Mouse (Mus musculus): ENCODE measurements around the gene Ikzf4. TPM values are rescaled to one million over a fixed set of nuclear protein-coding genes. Genes with fewer than 3 reads are reported as not detected.

Ikzf4 gene
- polyA plus RNA-seq, 1 experiment from 2014 or later = 4.1 TPM

DNA sequence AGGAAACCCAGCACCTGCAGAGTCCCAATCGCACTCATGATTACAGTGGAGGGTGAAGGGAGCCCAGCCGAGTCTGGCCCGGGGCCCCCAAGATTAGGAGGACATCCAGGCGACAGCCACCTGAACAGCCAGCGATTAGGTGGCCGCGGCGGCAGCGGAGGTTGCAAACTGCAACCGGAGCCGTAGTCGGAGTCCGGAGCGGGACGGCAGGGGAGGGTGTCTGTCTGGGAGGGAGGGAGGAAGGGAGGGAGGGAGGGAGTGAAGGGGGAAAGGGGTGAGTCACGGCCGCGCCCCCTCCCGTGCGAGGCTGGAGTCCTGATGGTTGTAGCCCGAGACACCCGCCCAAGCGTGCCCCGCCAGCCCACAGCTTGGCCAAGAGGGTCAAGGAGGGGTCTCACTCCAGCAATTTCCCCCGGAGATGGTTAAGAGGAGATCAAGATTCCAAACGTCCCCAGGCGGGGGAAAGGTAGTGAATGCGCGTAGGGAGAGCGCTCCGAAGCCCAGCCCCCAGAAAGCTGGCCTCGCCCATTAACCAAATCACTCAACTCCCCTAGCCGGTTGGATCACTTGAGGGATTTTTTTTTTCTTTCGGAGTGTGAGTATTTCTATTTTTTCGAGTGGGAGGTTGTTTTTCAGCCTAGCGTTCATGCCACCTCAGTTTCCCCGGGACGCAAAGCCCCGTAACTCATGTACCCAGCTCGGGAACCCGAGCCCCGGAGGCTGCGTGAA lies 56.2 kb downstream of the Ikzf4 start, which contains the start of gene Erbb3:
Gene Erbb3, minus strand, starts transcription at position 189 of the 729 bp plus-strand sequence.
- peak within 1 kb of the TSS; percentile 64 for H3K4me3 ChIP-seq (ENCODE audit: low read depth, low read length)
- H3K9ac ChIP-seq (ENCODE audit: low read length) = peak within 1 kb of the TSS; percentile 50
- DNase-seq (ENCODE audit: low spot score) (peak; percentile 72), ATAC-seq (replicated peaks; ENCODE audit: low FRiP score) (peak; percentile 40)
- H3K9me3 ChIP-seq (ENCODE audit: control insufficient read depth, low read length) = no peaks in the 10 kb centered on the region
- under 1% methylated on average over 43 of the region's 43 CpGs for whole genome bisulfite sequencing
- no peaks in the 10 kb centered on the region for H3K36me3 ChIP-seq (ENCODE audit: control insufficient read depth, insufficient read depth, low read length)
- no peak within 1 kb of the TSS for H3K27ac ChIP-seq (ENCODE audit: low read depth, low read length)
- 0 out of 2 replicates have a peak, but pooled peaks cover 2% of the 10 kb centered on the region for H3K4me1 ChIP-seq (replicated peaks; ENCODE audit: control insufficient read depth, insufficient read depth, low read length)
- peak within 1 kb of the TSS; percentile 98 for H3K4me2 ChIP-seq (ENCODE audit: low read depth, low read length, severe bottlenecking)
- H3K27me3 ChIP-seq (ENCODE audit: control insufficient read depth, insufficient read depth, low read length) = peaks cover 27% of the 10 kb centered on the region

GRCm38 (mm10) chr10:128588775-128589463 lies 56.9 kb downstream of the Ikzf4 start:
- WGBS = 2% methylated on average over 23 of the region's 23 CpGs
- ATAC-seq (replicated peaks; ENCODE audit: low FRiP score) = peak; percentile 30; the same call in 1 of the 2 replicates
- H3K27ac ChIP-seq (ENCODE audit: low read depth, low read length) = no peak overlapping the region

GRCm38 (mm10) chr10:128588136-128588535 lies 57.7 kb downstream of the Ikzf4 start:
- 5% methylated on average over 1 of the region's 1 CpGs for WGBS
- H3K4me1 ChIP-seq (replicated peaks; ENCODE audit: control insufficient read depth, insufficient read depth, low read length) = 0 out of 2 replicates have a peak, but pooled peaks cover 2% of the 10 kb centered on the region
- H3K27ac ChIP-seq (ENCODE audit: low read depth, low read length) = no peak overlapping the region
- H3K27me3 ChIP-seq (ENCODE audit: control insufficient read depth, insufficient read depth, low read length) = peaks cover 27% of the 10 kb centered on the region
- ATAC-seq (replicated peaks; ENCODE audit: low FRiP score) (no peak), DNase-seq (ENCODE audit: low spot score) (no peak)
- no peak overlapping the region for H3K9ac ChIP-seq (ENCODE audit: low read length)
- H3K36me3 ChIP-seq (ENCODE audit: control insufficient read depth, insufficient read depth, low read length) = no peaks in the 10 kb centered on the region
- H3K4me2 ChIP-seq (ENCODE audit: low read depth, low read length, severe bottlenecking) = no peak overlapping the region
- no peaks in the 10 kb centered on the region for H3K9me3 ChIP-seq (ENCODE audit: control insufficient read depth, low read length)
- no peak overlapping the region for H3K4me3 ChIP-seq (ENCODE audit: low read depth, low read length)

More at GRCm38 (mm10) chr10:128588775-128589463, 56.9 kb downstream of the Ikzf4 start:
- Histone ChIP-seq H3K4me2 (ENCODE audit: low read depth, low read length, severe bottlenecking) (peak overlapping the region; percentile 98), H3K9me3 (ENCODE audit: control insufficient read depth, low read length) (no peaks in the 10 kb centered on the region), H3K4me3 (ENCODE audit: low read depth, low read length) (peak overlapping the region; percentile 64), H3K9ac (ENCODE audit: low read length) (peak overlapping the region; percentile 50), H3K27me3 (ENCODE audit: control insufficient read depth, insufficient read depth, low read length) (peaks cover 27% of the 10 kb centered on the region), H3K36me3 (ENCODE audit: control insufficient read depth, insufficient read depth, low read length) (no peaks in the 10 kb centered on the region), H3K4me1 (replicated peaks; ENCODE audit: control insufficient read depth, insufficient read depth, low read length) (0 out of 2 replicates have a peak, but pooled peaks cover 2% of the 10 kb centered on the region)
- peak; percentile 52 for DNase-seq (ENCODE audit: low spot score)

GRCm38 (mm10) chr10:128587697-128588096 lies 58.1 kb downstream of the Ikzf4 start:
- no peak for ATAC-seq (replicated peaks; ENCODE audit: low FRiP score)
- no peak overlapping the region for H3K9ac ChIP-seq (ENCODE audit: low read length)
- no peaks in the 10 kb centered on the region for H3K36me3 ChIP-seq (ENCODE audit: control insufficient read depth, insufficient read depth, low read length)
- DNase-seq (ENCODE audit: low spot score) = no peak
- H3K4me1 ChIP-seq (replicated peaks; ENCODE audit: control insufficient read depth, insufficient read depth, low read length) = 0 out of 2 replicates have a peak, but pooled peaks cover 2% of the 10 kb centered on the region
- no peaks in the 10 kb centered on the region for H3K9me3 ChIP-seq (ENCODE audit: control insufficient read depth, low read length)
- no peak overlapping the region for H3K4me2 ChIP-seq (ENCODE audit: low read depth, low read length, severe bottlenecking)
- H3K4me3 ChIP-seq (ENCODE audit: low read depth, low read length) = no peak overlapping the region
- H3K27ac ChIP-seq (ENCODE audit: low read depth, low read length) = no peak overlapping the region
- 54% methylated on average over 8 of the region's 8 CpGs for WGBS
- H3K27me3 ChIP-seq (ENCODE audit: control insufficient read depth, insufficient read depth, low read length) = peaks cover 27% of the 10 kb centered on the region

GRCm38 (mm10) chr10:128587120-128587519 lies 58.7 kb downstream of the Ikzf4 start:
- Histone ChIP-seq H3K36me3 (ENCODE audit: control insufficient read depth, insufficient read depth, low read length) (no peaks in the 10 kb centered on the region), H3K4me1 (replicated peaks; ENCODE audit: control insufficient read depth, insufficient read depth, low read length) (0 out of 2 replicates have a peak, but pooled peaks cover 2% of the 10 kb centered on the region), H3K9me3 (ENCODE audit: control insufficient read depth, low read length) (no peaks in the 10 kb centered on the region), H3K4me3 (ENCODE audit: low read depth, low read length) (no peak overlapping the region), H3K27me3 (ENCODE audit: control insufficient read depth, insufficient read depth, low read length) (peaks cover 27% of the 10 kb centered on the region), H3K9ac (ENCODE audit: low read length) (no peak overlapping the region), H3K4me2 (ENCODE audit: low read depth, low read length, severe bottlenecking) (no peak overlapping the region), H3K27ac (ENCODE audit: low read depth, low read length) (no peak overlapping the region)
- DNase-seq (ENCODE audit: low spot score) (no peak), ATAC-seq (replicated peaks; ENCODE audit: low FRiP score) (no peak)
- WGBS = 59% methylated on average over 4 of the region's 4 CpGs

DNA sequence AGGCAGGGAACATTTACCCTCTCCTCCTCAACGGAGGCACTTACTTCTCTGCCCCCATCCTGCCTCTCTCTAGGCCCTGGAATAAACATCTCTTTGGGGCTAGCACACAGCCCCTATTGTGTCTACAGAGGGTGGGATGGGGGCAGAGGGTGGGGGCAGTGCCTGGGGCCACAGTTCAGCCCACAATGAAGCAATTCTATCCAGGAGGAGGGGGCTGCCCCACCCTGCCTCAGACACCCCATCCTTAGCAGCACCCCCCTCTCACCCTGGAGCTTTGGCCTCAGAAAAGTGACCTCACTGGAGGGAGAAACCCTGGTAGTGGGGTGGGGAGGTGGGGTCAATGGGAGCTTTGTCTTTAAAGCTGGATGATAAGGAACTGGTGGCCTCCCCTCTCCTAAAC lies 59.2 kb downstream of the Ikzf4 start:
- WGBS = 11% methylated on average over 1 of the region's 1 CpGs
- no peak overlapping the region for H3K4me2 ChIP-seq (ENCODE audit: low read depth, low read length, severe bottlenecking)
- H3K36me3 ChIP-seq (ENCODE audit: control insufficient read depth, insufficient read depth, low read length) = no peaks in the 10 kb centered on the region
- H3K4me1 ChIP-seq (replicated peaks; ENCODE audit: control insufficient read depth, insufficient read depth, low read length) = 0 out of 2 replicates have a peak, but pooled peaks cover 2% of the 10 kb centered on the region
- H3K27me3 ChIP-seq (ENCODE audit: control insufficient read depth, insufficient read depth, low read length) = peaks cover 27% of the 10 kb centered on the region
- DNase-seq (ENCODE audit: low spot score) (no peak), ATAC-seq (replicated peaks; ENCODE audit: low FRiP score) (no peak)
- H3K4me3 ChIP-seq (ENCODE audit: low read depth, low read length) = no peak overlapping the region
- no peak overlapping the region for H3K9ac ChIP-seq (ENCODE audit: low read length)
- H3K9me3 ChIP-seq (ENCODE audit: control insufficient read depth, low read length) = no peaks in the 10 kb centered on the region
- no peak overlapping the region for H3K27ac ChIP-seq (ENCODE audit: low read depth, low read length)

DNA sequence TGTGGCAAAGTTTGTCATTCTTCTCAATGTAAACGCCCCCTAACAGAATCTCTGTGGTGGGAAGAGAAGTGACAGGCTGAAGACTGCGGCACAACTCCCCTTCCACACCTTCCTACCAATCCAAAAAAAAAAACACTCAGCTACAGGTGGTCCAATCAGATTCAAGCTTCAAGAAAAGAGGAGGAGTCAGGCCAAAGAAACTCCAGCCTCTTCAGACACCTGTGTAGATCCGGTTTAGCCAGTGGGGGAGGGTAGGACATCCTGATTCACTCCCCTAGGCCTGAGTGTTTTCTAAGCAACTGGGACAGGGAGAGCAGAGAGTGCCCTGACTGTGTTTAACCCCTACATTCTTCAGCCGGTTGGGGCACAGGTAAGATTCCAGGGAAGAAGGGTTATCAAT lies 61.4 kb downstream of the Ikzf4 start:
- Histone ChIP-seq H3K36me3 (ENCODE audit: control insufficient read depth, insufficient read depth, low read length) (no peaks in the 10 kb centered on the region), H3K4me2 (ENCODE audit: low read depth, low read length, severe bottlenecking) (no peak overlapping the region), H3K9me3 (ENCODE audit: control insufficient read depth, low read length) (no peaks in the 10 kb centered on the region), H3K4me3 (ENCODE audit: low read depth, low read length) (no peak overlapping the region), H3K4me1 (replicated peaks; ENCODE audit: control insufficient read depth, insufficient read depth, low read length) (0 out of 2 replicates have a peak, but pooled peaks cover 2% of the 10 kb centered on the region), H3K27ac (ENCODE audit: low read depth, low read length) (no peak overlapping the region), H3K27me3 (ENCODE audit: control insufficient read depth, insufficient read depth, low read length) (peaks cover 23% of the 10 kb centered on the region), H3K9ac (ENCODE audit: low read length) (no peak overlapping the region)
- 10% methylated on average over 4 of the region's 4 CpGs for WGBS
- ATAC-seq (replicated peaks; ENCODE audit: low FRiP score) (no peak), DNase-seq (ENCODE audit: low spot score) (no peak)

DNA sequence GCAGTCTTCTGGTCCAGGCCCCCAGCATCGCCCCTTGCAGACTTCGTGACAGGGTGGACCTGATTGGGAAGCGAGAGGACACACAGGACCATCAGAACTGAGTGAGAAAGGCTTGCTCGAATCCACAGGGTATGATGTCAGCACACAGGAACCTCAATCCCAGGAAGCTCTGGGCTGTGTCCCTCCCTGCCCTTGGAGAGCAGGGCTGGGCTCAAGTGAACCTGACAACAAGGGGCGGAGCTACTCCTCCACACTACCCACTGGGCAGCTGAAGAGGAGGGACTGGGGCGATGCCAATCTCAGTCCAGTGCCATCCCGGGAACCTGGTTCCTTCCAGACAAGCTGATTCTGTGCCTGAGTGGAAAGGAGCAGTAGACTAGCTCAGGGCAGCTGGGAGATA lies 62.1 kb downstream of the Ikzf4 start:
- H3K9me3 ChIP-seq (ENCODE audit: control insufficient read depth, low read length) = no peaks in the 10 kb centered on the region
- 33% methylated on average over 7 of the region's 7 CpGs for WGBS

More for the DNA sequence above, 62.1 kb downstream of the Ikzf4 start:
- H3K27me3 ChIP-seq (ENCODE audit: control insufficient read depth, insufficient read depth, low read length) = peaks cover 16% of the 10 kb centered on the region
- H3K9ac ChIP-seq (ENCODE audit: low read length) = no peak overlapping the region
- H3K36me3 ChIP-seq (ENCODE audit: control insufficient read depth, insufficient read depth, low read length) = no peaks in the 10 kb centered on the region
- H3K27ac ChIP-seq (ENCODE audit: low read depth, low read length) = no peak overlapping the region
- ATAC-seq (replicated peaks; ENCODE audit: low FRiP score) (no peak), DNase-seq (ENCODE audit: low spot score) (no peak)
- H3K4me2 ChIP-seq (ENCODE audit: low read depth, low read length, severe bottlenecking) = no peak overlapping the region
- no peak overlapping the region for H3K4me3 ChIP-seq (ENCODE audit: low read depth, low read length)
- no peaks in the 10 kb centered on the region for H3K4me1 ChIP-seq (replicated peaks; ENCODE audit: control insufficient read depth, insufficient read depth, low read length)
